Mouse (Mus musculus): ENCODE results near the gene Sept9.

The Sept9 gene

DNA sequence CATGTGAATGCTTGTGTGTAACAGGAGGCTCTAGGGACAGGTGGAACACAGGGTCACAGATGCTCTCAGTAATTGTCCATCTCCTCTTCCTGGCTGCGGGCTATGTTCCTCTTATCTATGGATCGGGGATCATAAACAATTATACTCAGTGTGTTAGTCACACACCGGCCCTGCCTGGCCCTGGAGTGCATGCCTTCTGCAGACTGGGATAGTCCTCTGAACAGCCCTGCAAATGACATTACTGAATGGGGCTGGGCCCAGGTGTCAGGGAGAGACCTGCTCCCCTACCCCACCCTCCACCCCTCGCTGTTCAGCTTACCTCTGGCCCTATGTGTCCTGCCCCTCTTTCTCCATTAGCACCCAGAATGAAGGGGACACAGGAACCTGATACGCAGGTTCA, 22.6 kb upstream of the Sept9 start:
- DNase-seq: no peak

- DNase-seq: peak; percentile 86
Measured at GRCm38 (mm10) chr11:117177303-117177979, 22.0 kb upstream of the Sept9 start.

- no peak for DNase-seq
Measured at GRCm38 (mm10) chr11:117179902-117180301, 19.6 kb upstream of the Sept9 start.

DNA sequence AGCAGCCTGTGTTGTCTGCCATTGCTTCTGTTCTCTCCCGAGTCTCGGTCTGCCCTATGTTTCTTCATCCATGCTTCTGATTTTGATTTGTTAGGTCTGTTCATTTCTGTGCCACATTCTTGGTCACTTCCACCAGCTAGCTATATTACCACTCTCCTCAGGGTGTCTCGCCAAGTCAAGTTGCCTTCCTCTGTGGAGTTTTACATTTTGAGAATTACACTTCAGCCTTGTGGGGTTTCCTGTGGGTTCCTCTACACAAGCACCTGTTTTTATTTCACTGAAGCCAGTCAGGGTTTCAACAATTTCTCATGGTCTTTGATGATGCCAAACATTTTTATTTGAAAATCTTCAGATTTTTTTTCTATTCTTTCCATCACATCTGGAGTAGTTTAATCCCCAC, 16.7 kb upstream of the Sept9 start:
- no peak for DNase-seq

GRCm38 (mm10) chr11:117183299-117183698, 16.2 kb upstream of the Sept9 start:
- DNase-seq: no peak

- no peak for DNase-seq
Measured at GRCm38 (mm10) chr11:117183841-117184240, 15.6 kb upstream of the Sept9 start.

- DNase-seq: no peak
Measured at GRCm38 (mm10) chr11:117185076-117185933, 14.2 kb upstream of the Sept9 start.

- DNase-seq: no peak
Measured at GRCm38 (mm10) chr11:117191524-117191923, 7.9 kb upstream of the Sept9 start.

DNA sequence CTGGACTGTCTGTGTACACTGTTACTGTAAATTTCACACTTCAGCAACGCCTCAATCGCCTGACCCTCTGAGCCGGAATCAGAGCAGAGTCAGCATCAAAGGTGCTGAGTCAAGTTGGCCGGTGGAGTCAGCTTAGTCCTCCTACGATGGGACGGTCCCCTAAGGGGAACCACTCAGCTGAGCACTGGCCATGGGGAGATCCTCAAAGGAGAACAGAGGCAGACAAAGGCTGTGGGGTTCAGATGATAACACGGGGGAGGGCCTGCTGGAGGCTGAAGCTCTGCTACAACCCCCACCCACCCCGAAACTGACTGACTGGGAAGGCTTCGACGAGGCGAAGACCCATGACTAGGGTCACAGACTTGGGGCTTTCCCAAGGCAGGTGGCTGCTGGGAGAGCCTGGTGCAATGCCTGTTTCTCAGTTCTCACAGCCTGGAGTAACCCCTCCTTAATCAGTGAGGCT, 5.0 kb upstream of the Sept9 start:
- DNase-seq: no peak

DNA sequence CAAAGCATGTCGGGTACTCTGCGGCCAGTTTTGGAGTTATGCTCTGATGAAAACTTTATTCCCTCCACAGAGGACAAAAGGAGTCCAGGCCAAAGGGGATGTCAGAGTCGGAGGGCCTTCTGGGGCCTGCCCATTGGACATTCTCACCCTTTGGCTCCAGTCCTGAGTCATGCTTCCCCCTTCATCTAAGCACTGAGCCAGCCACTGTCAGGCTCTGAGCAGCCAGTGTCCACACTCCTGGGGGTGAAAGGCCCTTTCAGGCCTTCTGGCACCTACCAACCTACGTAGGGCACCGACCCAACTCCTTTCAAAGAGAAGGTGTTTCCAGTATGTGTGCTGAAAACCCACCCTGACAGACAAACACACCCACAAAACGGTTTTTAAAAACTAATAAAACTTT, 3.8 kb upstream of the Sept9 start:
- DNase-seq: no peak

DNA sequence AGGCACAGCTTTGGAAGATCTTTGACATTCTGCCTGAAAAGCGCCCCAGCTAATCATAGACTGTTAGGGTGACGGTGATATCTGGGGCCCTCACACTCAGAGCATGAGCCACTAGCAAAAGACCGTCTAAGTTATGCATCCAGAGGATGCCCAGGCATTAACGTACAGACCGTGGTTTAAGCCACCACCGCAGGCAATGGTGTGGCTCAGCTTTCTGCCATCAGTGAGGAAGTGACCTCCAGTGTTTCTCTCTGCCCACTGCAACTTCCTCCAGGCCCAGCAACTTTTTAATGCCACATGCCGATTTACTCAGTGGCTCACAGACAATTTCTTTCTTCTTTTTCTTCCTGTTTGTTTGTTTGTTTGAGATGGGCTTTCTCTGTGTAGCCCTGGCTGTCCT, 2.8 kb upstream of the Sept9 start:
- DNase-seq: no peak

- no peak for DNase-seq
Measured at GRCm38 (mm10) chr11:117198122-117198521, 1.3 kb upstream of the Sept9 start.

- no peak for DNase-seq
Measured at GRCm38 (mm10) chr11:117201846-117202245, 2.4 kb downstream of the Sept9 start.

DNA sequence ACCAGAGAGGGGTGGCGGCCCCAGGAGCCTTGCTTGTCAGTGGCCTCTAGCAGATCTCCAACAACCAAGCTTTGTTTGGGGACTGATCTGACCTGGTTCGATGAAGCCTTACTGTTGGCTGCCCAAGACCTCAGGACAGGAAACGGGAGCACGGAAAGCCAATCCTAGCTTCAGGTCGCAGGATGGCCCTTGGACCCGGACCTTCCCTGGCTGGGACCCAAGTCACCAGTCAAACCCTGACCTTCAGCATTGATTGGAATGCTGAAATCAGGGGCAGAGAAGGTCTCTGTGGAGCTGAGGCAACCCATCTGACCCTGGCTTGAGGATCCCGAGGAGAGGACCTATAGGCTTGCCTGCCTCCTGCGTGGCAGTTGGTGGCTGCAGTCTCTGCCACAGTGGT, 5.1 kb downstream of the Sept9 start:
- DNase-seq: no peak

DNA sequence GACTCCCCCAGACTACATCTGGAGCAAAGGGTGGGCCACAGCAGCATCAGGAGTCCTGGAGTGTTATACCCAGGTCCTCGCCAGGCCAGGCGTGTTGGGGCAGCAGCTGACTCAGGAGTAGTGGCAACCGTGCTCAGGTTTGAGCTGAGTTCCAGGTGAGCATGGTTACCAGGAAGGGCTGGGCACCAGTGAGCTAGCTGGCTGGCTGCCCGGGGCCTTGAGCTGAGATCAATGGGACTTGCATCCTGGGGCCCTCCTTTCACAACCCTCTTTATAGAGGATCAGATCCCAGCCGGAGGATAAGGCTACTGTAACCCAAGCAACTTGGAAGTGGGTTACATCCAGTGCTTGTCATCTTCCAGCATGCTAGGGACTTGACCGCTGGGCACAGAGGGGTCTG, 5.6 kb downstream of the Sept9 start:
- DNase-seq: no peak

- DNase-seq: no peak
Measured at GRCm38 (mm10) chr11:117205447-117205846, 6.0 kb downstream of the Sept9 start.

DNA sequence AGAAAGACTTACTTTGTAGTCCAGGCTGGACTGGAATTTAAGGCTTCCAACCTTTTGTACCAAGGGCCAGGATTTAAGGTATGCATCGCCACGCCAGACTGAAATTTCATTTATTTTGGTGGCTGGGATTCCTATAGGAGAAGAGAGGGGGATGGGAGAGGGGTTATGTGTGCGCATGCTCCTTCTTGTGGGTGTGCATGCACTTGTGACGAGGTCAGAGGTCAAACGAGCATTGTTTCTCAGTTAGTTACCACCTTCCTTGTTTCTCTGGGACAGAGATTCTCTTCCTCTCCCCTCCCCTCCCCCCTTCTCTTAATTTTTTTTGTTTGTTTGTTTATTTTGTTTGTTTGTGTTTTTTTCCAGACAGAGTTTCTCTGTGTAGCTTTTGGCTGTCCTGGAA, 8.0 kb downstream of the Sept9 start:
- DNase-seq: no peak

DNA sequence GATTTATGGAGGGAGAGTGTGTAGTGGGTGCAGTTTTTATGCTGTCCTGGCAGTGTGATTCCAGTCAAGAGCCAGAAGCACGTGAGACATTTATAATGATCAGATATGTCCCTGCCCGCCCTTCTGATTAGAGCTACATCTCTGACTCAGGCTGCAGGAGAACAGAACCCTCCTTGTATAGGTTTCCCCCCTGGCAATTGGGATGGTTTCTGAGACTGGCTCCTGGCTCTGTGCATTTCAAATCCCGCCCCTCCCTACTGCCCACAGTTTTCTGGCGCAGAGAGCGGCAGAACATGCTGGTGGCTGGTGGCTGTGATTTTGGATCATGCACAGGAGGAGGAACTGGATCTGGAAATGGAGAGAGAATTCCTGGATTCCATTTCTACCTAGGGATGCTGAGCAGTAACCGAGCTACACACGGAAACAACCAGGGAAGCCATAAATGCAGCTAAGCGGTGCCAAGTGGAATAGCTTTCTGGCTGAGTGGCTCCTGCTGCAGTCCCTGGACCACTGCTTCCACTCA, 8.8 kb downstream of the Sept9 start:
- DNase-seq: peak; percentile 48

DNA sequence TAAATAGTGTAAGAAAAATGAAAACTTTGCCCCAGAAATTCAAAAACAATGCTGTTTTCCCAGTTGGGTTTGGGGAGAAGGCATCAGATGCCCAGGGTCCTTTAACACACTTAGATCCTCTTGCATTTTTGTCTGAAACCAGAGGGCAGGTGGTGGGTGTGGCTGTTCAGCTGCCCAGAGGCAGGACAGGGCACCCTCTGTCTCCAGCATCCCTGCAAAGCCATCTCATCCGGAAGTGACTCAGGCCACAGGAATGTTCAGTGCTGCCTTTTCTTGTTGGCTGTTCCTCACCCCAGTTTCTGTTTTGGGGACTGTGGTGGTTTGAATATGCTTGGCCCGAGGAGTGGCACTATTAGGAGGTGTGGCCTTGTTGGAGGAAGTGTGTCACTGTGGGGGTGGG, 17.3 kb downstream of the Sept9 start:
- no peak for DNase-seq

DNA sequence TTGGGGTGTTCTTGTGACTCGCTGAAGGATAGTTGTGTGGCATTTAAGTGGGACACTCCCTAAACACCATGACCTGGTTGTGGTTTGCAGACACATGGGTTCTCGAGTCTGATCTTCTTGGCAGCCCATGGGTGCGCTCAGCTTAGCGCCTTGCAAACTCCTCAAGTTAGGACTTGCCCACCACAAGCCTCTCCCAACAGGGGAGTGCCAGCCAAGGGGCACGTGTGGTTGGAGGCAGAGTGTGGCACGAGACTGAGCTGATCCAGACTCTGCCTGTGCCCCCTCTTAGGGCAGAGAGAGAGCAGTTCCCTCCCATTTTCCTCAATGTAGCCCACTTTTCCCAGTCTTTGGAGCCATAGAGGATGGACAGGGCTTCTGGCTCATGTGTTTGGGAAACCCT, 18.6 kb downstream of the Sept9 start:
- no peak for DNase-seq

- DNase-seq: no peak
Measured at GRCm38 (mm10) chr11:117218498-117218897, 19.0 kb downstream of the Sept9 start.

DNA sequence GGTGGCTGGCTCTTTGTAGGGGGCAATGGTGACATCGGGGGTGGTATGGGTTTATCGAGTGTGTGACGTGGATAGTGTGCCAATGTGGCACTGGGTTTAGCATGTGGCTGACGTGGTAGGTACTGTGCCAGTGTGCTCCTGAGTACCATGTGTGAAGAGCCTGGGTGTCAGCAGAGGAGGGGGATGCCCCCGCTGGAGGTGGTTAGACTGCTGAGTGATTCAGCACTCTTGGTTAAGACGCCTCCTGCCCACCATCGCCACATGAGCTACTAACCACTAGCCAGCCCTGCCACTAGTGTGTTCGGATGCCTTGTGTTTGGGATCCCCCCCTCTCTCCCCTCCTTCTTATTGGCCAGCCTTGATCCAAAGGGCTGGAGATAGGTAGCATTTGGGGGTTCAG, 21.3 kb downstream of the Sept9 start:
- DNase-seq: no peak

- no peak for DNase-seq
Measured at GRCm38 (mm10) chr11:117221182-117221581, 21.7 kb downstream of the Sept9 start.

DNA sequence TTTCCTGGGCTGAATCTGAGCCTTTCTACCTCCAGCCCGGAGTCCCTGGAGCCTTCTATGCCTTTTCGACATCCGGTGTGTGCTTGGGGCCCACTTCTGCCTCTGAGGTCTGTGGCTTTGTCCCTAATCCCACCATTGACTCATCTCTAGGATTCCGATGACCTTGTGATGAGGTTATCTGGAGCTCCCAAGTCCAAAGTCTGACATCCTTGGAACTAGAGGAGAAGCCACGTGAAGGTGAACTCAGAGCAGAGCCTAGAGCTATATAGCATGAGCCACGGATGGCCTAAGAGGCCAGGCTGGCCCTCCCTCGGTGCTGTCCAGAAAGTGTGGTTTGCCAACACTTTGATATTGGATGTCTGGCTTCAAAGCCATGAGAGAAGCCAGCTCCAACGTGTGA, 23.4 kb downstream of the Sept9 start:
- no peak for DNase-seq

Measured in right cerebral cortex, adult 18-20 months (tissue).